ENCODE assay signal across 9 mouse cellular contexts in the genomic region with DNA sequence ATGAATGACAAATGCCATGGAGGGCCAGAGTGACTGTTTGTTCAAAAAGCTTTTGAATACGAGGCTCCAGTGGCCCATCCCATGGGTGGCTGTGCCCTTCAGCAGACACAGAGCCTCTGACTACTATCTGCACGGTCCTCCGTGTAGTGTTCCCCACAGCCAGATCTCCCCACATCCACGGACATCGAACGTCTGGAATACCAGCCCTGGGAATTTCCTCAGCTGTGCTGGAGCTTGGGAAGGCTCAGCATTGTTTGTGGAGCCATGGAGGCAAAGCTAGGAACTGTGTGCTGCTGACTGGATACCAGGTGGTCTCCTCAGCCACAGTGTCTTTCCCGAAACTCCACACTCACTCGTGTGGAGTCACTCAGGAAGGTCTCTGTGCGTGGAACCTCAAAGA. TPM values are rescaled to one million over a fixed set of nuclear protein-coding genes. Genes with fewer than 3 reads are reported as not detected.
DNase-seq lines count a peak whose midpoint lies in the region; ATAC-seq lines count a peak whose summit lies in the region.
"Had no signal": no experiment of that assay in that cellular context is flagged by ENCODE, and none has a peak within 500 bp of the region (broad histone marks: within the 10 kb centered on the region; RNA-seq: fewer than 3 reads in every experiment).

No protein-coding gene starts in this region.

- WGBS in heart, embryonic 16.5 days: 20% methylated on average over 9 of the region's 9 CpGs
- WGBS in lung, embryonic 16.5 days: 23% methylated on average over 9 of the region's 9 CpGs
- WGBS in macrophage (ENCODE audit: missing documents): 64% methylated on average over 9 of the region's 9 CpGs

- DNase-seq in heart, adult 18-20 months: no peak
- DNase-seq in lung, postnatal 25 days (ENCODE audit: low spot score): no peak
- DNase-seq in ZHBTc4 (ENCODE audit: low read depth, low spot score): peak; percentile 48
- no peak for DNase-seq in frontal cortex, postnatal 10 days (ENCODE audit: low spot score in 2 of 2)
- DNase-seq: forebrain, postnatal 0 days; right cerebral cortex, postnatal 25 days had no signal

- no peaks in the 10 kb centered on the region for H3K9me3 ChIP-seq in heart, embryonic 16.5 days (replicated peaks; ENCODE audit: control insufficient read depth, low read length)
- H3K9me3 ChIP-seq in lung, embryonic 16.5 days (ENCODE audit: control insufficient read depth, low read length): no peaks in the 10 kb centered on the region

- no peak overlapping the region for H3K9ac ChIP-seq in heart, embryonic 16.5 days (ENCODE audit: low read length)
- H3K9ac ChIP-seq in lung, embryonic 16.5 days (ENCODE audit: low read length): no peak overlapping the region
- H3K9ac ChIP-seq: forebrain, postnatal 0 days had no signal

- H3K27me3 ChIP-seq in heart, embryonic 16.5 days (ENCODE audit: control insufficient read depth, insufficient read depth, low read length): no peaks in the 10 kb centered on the region
- no peaks in the 10 kb centered on the region for H3K27me3 ChIP-seq in lung, embryonic 16.5 days (ENCODE audit: control insufficient read depth, insufficient read depth, low read depth, low read length)

- no peaks in the 10 kb centered on the region for H3K36me3 ChIP-seq in heart, embryonic 16.5 days (ENCODE audit: control insufficient read depth, insufficient read depth)
- no peaks in the 10 kb centered on the region for H3K36me3 ChIP-seq in lung, embryonic 16.5 days (ENCODE audit: control insufficient read depth, insufficient read depth, low read length)
- H3K36me3 ChIP-seq in macrophage (ENCODE audit: inconsistent target): no peaks in the 10 kb centered on the region

- peaks cover 26% of the 10 kb centered on the region for H3K4me1 ChIP-seq in heart, embryonic 16.5 days (ENCODE audit: control insufficient read depth, insufficient read depth, low read length)
- H3K4me1 ChIP-seq in lung, embryonic 16.5 days (replicated peaks; ENCODE audit: control insufficient read depth, insufficient read depth, low read length): peaks cover 18% of the 10 kb centered on the region

- no peaks in the 10 kb centered on the region for H3K79me2 ChIP-seq in macrophage (ENCODE audit: inconsistent target)

- peak overlapping the region; percentile 56 for H3K27ac ChIP-seq in heart, embryonic 16.5 days (ENCODE audit: low read length)
- peak overlapping the region; percentile 17 for H3K27ac ChIP-seq in lung, embryonic 16.5 days (ENCODE audit: low read length)
- peak overlapping the region; percentile 88 for H3K27ac ChIP-seq in macrophage

- ATAC-seq in heart, embryonic 16.5 days (replicated peaks; ENCODE audit: extremely low read depth, insufficient read depth, low FRiP score): no peak
- no peak for ATAC-seq in lung, embryonic 16.5 days (ENCODE audit: low read depth)
- ATAC-seq: forebrain, postnatal 0 days had no signal

- no peak overlapping the region for H3K4me3 ChIP-seq in heart, embryonic 16.5 days (ENCODE audit: low read length)
- no peak overlapping the region for H3K4me3 ChIP-seq in lung, embryonic 16.5 days (ENCODE audit: low read length)
- no peak overlapping the region for H3K4me3 ChIP-seq in macrophage (ENCODE audit: inconsistent target)

- no peak overlapping the region for H3K4me2 ChIP-seq in heart, embryonic 16.5 days (ENCODE audit: low read depth, low read length)
- H3K4me2 ChIP-seq in lung, embryonic 16.5 days (ENCODE audit: low read depth, low read length): no peak overlapping the region

RNA-seq across cellular contexts. Expression of a gene that starts 1.1 kb away (rescaled TPM):
- 46.2 and 49.6 TPM in 2 replicates for polyA plus RNA-seq in heart, embryonic 16.5 days (2015; fragmentation: Nextera tagmentation; extraction: Ambion mirVana)
- 10 to 100 TPM; 51.5 to 62.3 TPM for total RNA-seq in heart, adult 18-20 months (2021)
- polyA plus RNA-seq in lung, embryonic 16.5 days (2015; fragmentation: Nextera tagmentation; extraction: Ambion mirVana): 62.9 and 79.0 TPM in 2 replicates
- total RNA-seq in macrophage (2018; cell fraction: chromatin; rRNA removed): 100 to 1,000 TPM in 5 of 26 experiments, 10 to 100 TPM in 21; 10.1 to 124 (median 60.9) TPM
- 100 to 1,000 TPM in 8 of 26 experiments, 10 to 100 TPM in 18; 32.9 to 155 (median 72.0) TPM for total RNA-seq in macrophage (2018; cell fraction: cytosol; rRNA removed)
- 100 to 1,000 TPM in 19 of 26 experiments, 10 to 100 TPM in 7; 38.5 to 295 (median 131) TPM for total RNA-seq in macrophage (2018; cell fraction: nucleus; rRNA removed)
- 84.8 to 140 TPM (median 107 TPM) in 3 replicates for polyA plus RNA-seq in macrophage (2018)

Comparison
In these comparisons a context has a peak if more than half of its experiments do, and no peak if none do; other contexts are left out.
1. H3K27ac ChIP-seq: peak in every context shown above with its lines; median percentile 88 in macrophage; 56 in heart, embryonic 16.5 days; 17 in lung, embryonic 16.5 days.